Mouse (Mus musculus) small intestine, adult 2 months (tissue): ENCODE results near the gene Specc1l. TPM values are rescaled to one million over a fixed set of nuclear protein-coding genes. Genes with fewer than 3 reads are reported as not detected.

ENCODE experiments used
- H3K27ac ChIP-seq: fragments of 200-500 bp; 2 replicates; pipeline ENCODE4 v1.5.1; 2012; ENCODE audit warnings: low read depth, low read length, control low read depth, inconsistent platforms; ENCODE audit not compliant: insufficient read depth
- H3K27me3 ChIP-seq: fragments of 200-500 bp; 2 replicates; pipeline ENCODE4 v1.6.1; 2012; ENCODE audit warnings: mild to moderate bottlenecking, moderate library complexity, low read length, inconsistent platforms; ENCODE audit not compliant: control insufficient read depth, insufficient read depth
- H3K36me3 ChIP-seq: fragments of 200-500 bp; 2 replicates; pipeline ENCODE4 v1.6.1; 2012; ENCODE audit warnings: mild to moderate bottlenecking, low read length, control low read depth, inconsistent platforms; ENCODE audit not compliant: control insufficient read depth, insufficient read depth
- H3K4me1 ChIP-seq: fragments of 200-500 bp; 2 replicates; pipeline ENCODE4 v1.6.1; 2012; ENCODE audit warnings: low read length, inconsistent platforms, mixed read lengths; ENCODE audit not compliant: control insufficient read depth, insufficient read depth, insufficient read length
- H3K4me3 ChIP-seq: fragments of 200-500 bp; 2 replicates; pipeline ENCODE4 v1.5.1; 2012; ENCODE audit warnings: low read depth, mild to moderate bottlenecking, control low read depth, inconsistent platforms, low read length, moderate library complexity
- CTCF ChIP-seq: fragments of 200-500 bp; IDR thresholded peaks from 2 replicates; pipeline ENCODE4 v1.5.1; 2012; ENCODE audit warnings: low read depth, mild to moderate bottlenecking, control low read depth, inconsistent platforms, low read length, moderate library complexity, mixed read lengths; ENCODE audit not compliant: insufficient replicate concordance, insufficient read length; ENCODE audit errors: extremely low read depth
- POLR2A ChIP-seq: fragments of 200-500 bp; IDR thresholded peaks from 2 replicates; pipeline ENCODE4 v1.6.1; 2012; ENCODE audit warnings: low read depth, mild to moderate bottlenecking, control low read depth, inconsistent platforms, low read length, moderate library complexity
- WGBS: fragments of 180-500 bp; shearing (Covaris S2); methylation state at CpG from one replicate; pipeline ENCODE4 v1.1.7; 2018; 5-methylcytosine and 5-hydroxymethylcytosine counted together
- polyA plus RNA-seq: library from polyadenylated mRNA; depleted of rRNA; stranded (reverse); fragments of >200 nt; gene quantifications from 2 replicates; pipeline ENCODE4 v1.2.3, GENCODE M21; 2012

The Specc1l gene
- polyA plus RNA-seq, 1 experiment = 48.2 TPM

- Histone ChIP-seq H3K4me1 (peaks cover 3% of the 10 kb centered on the region; the same call in 1 of the 2 replicates), H3K36me3 (no peaks in the 10 kb centered on the region), H3K4me3 (no peak overlapping the region), H3K27me3 (no peaks in the 10 kb centered on the region), H3K27ac (no peak overlapping the region)
- TF ChIP-seq CTCF (no peak), POLR2A (no peak)
- 73% methylated on average over 11 of the region's 11 CpGs for WGBS
These were observed 115.2 kb downstream of the Specc1l start for GRCm38 (mm10) chr10:75327081-75327480.

- Histone ChIP-seq H3K27ac (no peak overlapping the region), H3K4me3 (no peak overlapping the region), H3K36me3 (no peaks in the 10 kb centered on the region), H3K4me1 (peaks cover 3% of the 10 kb centered on the region; the same call in 1 of the 2 replicates), H3K27me3 (no peaks in the 10 kb centered on the region)
- no peak for TF ChIP-seq CTCF
- TF ChIP-seq POLR2A = no peak
- 76% methylated on average over 4 of the region's 4 CpGs for WGBS
These were observed 116.4 kb downstream of the Specc1l start for GRCm38 (mm10) chr10:75328201-75328704.

- no peaks in the 10 kb centered on the region for H3K27me3 ChIP-seq
- H3K27ac ChIP-seq = no peak overlapping the region
- no peaks in the 10 kb centered on the region for H3K36me3 ChIP-seq
- WGBS = 78% methylated on average over 3 of the region's 3 CpGs
- H3K4me1 ChIP-seq = no peaks in the 10 kb centered on the region; the same call in none of the 2 replicates
- H3K4me3 ChIP-seq = no peak overlapping the region
- TF ChIP-seq POLR2A (no peak), CTCF (no peak)
These were observed 120.4 kb downstream of the Specc1l start for GRCm38 (mm10) chr10:75332268-75332667.

- TF ChIP-seq CTCF (no peak), POLR2A (no peak)
- Histone ChIP-seq H3K4me3 (no peak overlapping the region), H3K36me3 (no peaks in the 10 kb centered on the region), H3K27ac (no peak overlapping the region), H3K27me3 (no peaks in the 10 kb centered on the region), H3K4me1 (no peaks in the 10 kb centered on the region; the same call in none of the 2 replicates)
- WGBS = 91% methylated on average over 23 of the region's 23 CpGs
These were observed 121.4 kb downstream of the Specc1l start for GRCm38 (mm10) chr10:75333176-75333776.

GRCm38 (mm10) chr10:75334175-75334574 is 122.3 kb downstream of the Specc1l start:
- TF ChIP-seq POLR2A = no peak
- no peak for TF ChIP-seq CTCF
- 56% methylated on average over 7 of the region's 7 CpGs for WGBS
- Histone ChIP-seq H3K27ac (no peak overlapping the region), H3K27me3 (no peaks in the 10 kb centered on the region), H3K36me3 (no peaks in the 10 kb centered on the region), H3K4me3 (no peak overlapping the region), H3K4me1 (no peaks in the 10 kb centered on the region; the same call in none of the 2 replicates)

- 69% methylated on average over 6 of the region's 6 CpGs for whole genome bisulfite sequencing
- Histone ChIP-seq H3K36me3 (no peaks in the 10 kb centered on the region), H3K4me3 (no peak overlapping the region), H3K4me1 (no peaks in the 10 kb centered on the region; the same call in none of the 2 replicates), H3K27me3 (no peaks in the 10 kb centered on the region), H3K27ac (no peak overlapping the region)
- TF ChIP-seq POLR2A (no peak), CTCF (no peak)
These were observed 123.2 kb downstream of the Specc1l start for GRCm38 (mm10) chr10:75335075-75335474.

GRCm38 (mm10) chr10:75337231-75337630 is 125.4 kb downstream of the Specc1l start:
- no peaks in the 10 kb centered on the region; the same call in 1 of the 2 replicates for H3K4me1 ChIP-seq
- TF ChIP-seq POLR2A (no peak), CTCF (no peak)
- no peaks in the 10 kb centered on the region for H3K27me3 ChIP-seq
- no peak overlapping the region for H3K27ac ChIP-seq
- H3K4me3 ChIP-seq = no peak overlapping the region
- no peaks in the 10 kb centered on the region for H3K36me3 ChIP-seq
- 55% methylated on average over 10 of the region's 10 CpGs for WGBS

- Histone ChIP-seq H3K27me3 (no peaks in the 10 kb centered on the region), H3K4me1 (no peaks in the 10 kb centered on the region), H3K36me3 (no peaks in the 10 kb centered on the region), H3K4me3 (no peak overlapping the region), H3K27ac (no peak overlapping the region)
- WGBS = 75% methylated on average over 5 of the region's 5 CpGs
- TF ChIP-seq CTCF (no peak), POLR2A (no peak)
These were observed 127.0 kb downstream of the Specc1l start for GRCm38 (mm10) chr10:75338852-75339251.
